Mouse (Mus musculus) left cerebral cortex, adult 2 months (tissue): ENCODE measurements around the gene Enkd1. TPM values are rescaled to one million over a fixed set of nuclear protein-coding genes. Genes with fewer than 3 reads are reported as not detected.

Source experiments
- DNase-seq, 2 experiments: peaks; one replicate each; pipeline ENCODE4 v3.0.0; 2021 to 2022; ENCODE audit warnings: low spot score in 2 of 2, mixed read lengths in 1 of 2; ENCODE audit errors: extremely low spot score in 1 of 2
- H3K27ac ChIP-seq: fragments of 200-600 bp; 2 replicates; pipeline ENCODE4 v1.8.1; 2022
- H3K4me3 ChIP-seq: fragments of 200-600 bp; 2 replicates; pipeline ENCODE4 v1.8.1; 2022
- CTCF ChIP-seq: fragments of 200-600 bp; IDR thresholded peaks from 2 replicates; pipeline ENCODE4 v1.8.1; 2022; ENCODE audit warnings: antibody characterized with exemption, mild to moderate bottlenecking, moderate library complexity
- intact Hi-C: fragments of 180-260 bp; cut with DNase I; formaldehyde crosslinking; loops from one replicate; pipeline ENCODE4 v1.15.1; 2025
- total RNA-seq, 2 experiments: library from RNA; stranded (reverse); gene quantifications; 2 replicates each; pipeline ENCODE4 v1.2.3; 2021

The Enkd1 gene
- total RNA-seq, 2 experiments from 2014 or later = 9.6 to 10.6 TPM

- no peak for TF ChIP-seq CTCF
- Histone ChIP-seq H3K4me3 (no peak overlapping the region), H3K27ac (no peak overlapping the region)
- intact Hi-C loops = no loop called here
- no peak for DNase-seq
Measured at GRCm38 (mm10) chr8:105715042-105715441, 7.0 kb upstream of the Enkd1 start.

DNA sequence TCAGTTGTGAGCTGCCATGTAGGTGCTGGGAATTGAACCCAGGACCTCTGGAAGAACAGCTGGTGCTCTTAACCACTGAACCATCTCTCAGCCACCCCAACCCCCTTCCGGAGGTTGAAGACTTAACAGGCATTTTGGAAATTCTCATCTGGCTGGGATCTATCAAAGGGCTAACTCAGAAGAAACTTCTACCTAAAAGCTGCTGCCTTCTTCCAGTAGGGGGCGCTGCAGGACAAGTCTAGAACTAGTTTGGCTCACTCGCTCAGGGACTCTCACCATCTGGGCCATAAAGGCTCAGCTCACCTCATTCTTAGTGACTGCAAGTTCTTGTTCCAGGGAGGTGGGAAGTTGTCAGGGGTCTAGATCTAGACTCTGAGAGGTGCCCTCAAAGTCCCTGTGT, 6.1 kb upstream of the Enkd1 start:
- intact Hi-C loops = loop anchor here (1.0 to 5.0 kb wide), 5 partner anchors 63 to 308 kb away; partner anchors contain the start of gene Cenpt
- peak; percentile 73 to 81 for DNase-seq

DNA sequence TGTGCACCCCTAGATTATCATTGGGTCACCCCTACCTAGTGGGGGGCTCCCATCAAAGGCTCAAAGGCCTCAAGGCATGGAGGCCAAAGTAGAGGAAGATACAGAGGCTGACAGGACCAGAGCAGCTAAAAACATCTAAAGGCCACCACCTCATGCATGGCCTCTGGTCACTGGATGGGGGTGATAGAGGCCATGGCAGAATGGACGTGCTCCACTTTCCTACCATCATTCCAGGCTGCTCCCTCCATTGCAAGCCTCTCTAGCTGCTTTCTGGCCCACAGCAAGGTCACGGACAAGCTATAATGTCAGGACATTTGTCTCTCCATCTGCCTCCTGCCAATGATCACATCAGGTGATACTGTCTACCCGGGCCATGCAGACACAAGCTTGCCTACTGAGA, 4.3 kb upstream of the Enkd1 start:
- intact Hi-C loops = loop anchor here (5.0 kb wide), 4 partner anchors 65 to 310 kb away; partner anchors contain the start of gene Cenpt
- Histone ChIP-seq H3K27ac (no peak overlapping the region), H3K4me3 (no peak overlapping the region)
- TF ChIP-seq CTCF = no peak
- no peak for DNase-seq

More for the DNA sequence above, 6.1 kb upstream of the Enkd1 start:
- peak; percentile 82 for TF ChIP-seq CTCF
- no peak overlapping the region for H3K4me3 ChIP-seq
- H3K27ac ChIP-seq = no peak overlapping the region

- intact Hi-C loops = no loop called here
- no peak for DNase-seq
- no peak for TF ChIP-seq CTCF
- Histone ChIP-seq H3K27ac (no peak overlapping the region), H3K4me3 (no peak overlapping the region)
Measured at GRCm38 (mm10) chr8:105709317-105709716, 1.3 kb upstream of the Enkd1 start.

GRCm38 (mm10) chr8:105708675-105709074, 665 bp upstream of the Enkd1 start:
- no peak for DNase-seq
- intact Hi-C loops = no loop called here
- TF ChIP-seq CTCF = no peak
- Histone ChIP-seq H3K27ac (no peak overlapping the region), H3K4me3 (no peak overlapping the region)

DNA sequence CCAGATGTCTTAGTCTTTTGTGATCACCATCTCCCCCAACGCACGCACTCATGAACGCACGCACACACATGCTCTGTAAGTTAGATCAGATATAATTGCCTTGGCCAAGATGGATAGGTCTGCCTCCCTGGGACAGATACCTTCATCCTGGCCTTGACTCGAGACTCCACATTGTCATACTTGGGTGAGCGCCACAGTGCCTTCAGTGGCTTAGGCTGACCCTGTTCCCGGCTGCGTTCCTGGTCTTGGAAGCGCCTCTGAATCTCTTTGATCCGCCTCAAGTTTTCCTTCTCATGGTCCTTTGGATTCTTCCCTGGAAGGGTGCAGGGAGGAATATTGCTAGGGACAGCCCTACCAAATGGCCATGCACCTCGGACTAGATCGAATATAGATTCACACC, 1.6 kb downstream of the Enkd1 start:
- no peak for TF ChIP-seq CTCF
- intact Hi-C loops = no loop called here
- H3K4me3 ChIP-seq = no peak overlapping the region
- no peak for DNase-seq
- no peak overlapping the region for H3K27ac ChIP-seq

DNA sequence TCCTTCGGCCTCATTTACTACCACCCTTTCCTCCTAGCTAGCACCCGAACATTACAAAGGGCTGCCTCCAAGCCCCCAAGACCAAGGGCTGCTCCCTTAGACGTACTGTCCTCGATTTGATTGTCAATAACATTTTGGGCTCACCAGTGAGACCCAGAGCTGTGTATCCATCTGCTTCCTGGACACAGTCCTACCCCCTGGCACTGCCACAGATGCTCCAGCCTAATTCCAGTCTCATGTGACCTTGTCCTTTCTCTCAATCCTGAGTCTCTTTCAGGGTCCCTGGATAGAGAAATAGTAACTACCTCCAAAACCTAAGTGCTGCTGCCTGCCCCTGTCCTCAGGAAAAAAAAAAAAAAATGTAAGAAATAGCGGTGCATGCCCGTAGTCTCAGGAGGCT, 3.1 kb downstream of the Enkd1 start:
- Histone ChIP-seq H3K4me3 (no peak overlapping the region), H3K27ac (no peak overlapping the region)
- no peak for TF ChIP-seq CTCF
- no peak for DNase-seq
- intact Hi-C loops = no loop called here

GRCm38 (mm10) chr8:105704146-105704812, 3.7 kb downstream of the Enkd1 start:
- intact Hi-C loops = no loop called here
- no peak for DNase-seq
- TF ChIP-seq CTCF = no peak
- Histone ChIP-seq H3K27ac (no peak overlapping the region), H3K4me3 (no peak overlapping the region)

DNA sequence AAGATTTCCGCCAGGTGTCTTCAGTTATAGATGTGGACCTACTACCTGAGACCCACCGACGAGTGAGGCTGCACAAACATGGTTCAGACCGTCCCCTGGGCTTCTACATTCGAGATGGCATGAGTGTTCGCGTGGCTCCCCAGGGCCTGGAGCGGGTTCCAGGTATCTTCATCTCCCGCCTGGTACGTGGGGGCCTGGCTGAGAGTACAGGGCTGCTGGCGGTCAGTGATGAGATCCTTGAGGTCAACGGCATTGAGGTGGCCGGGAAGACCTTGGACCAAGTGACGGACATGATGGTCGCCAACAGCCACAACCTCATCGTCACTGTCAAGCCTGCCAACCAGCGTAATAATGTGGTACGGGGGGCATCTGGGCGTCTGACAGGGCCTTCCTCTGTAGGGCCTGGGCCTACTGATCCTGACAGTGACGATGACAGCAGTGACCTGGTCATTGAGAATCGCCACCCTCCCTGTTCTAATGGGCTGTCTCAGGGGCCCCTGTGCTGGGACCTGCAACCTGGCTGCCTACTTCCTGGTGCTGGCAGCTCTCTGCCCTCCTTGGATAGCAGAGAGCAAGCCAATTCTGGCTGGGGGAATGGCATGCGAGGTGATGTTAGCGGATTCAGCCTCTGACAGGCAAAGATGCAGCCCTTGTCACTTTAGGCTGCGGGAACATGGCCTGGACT, 5.1 kb downstream of the Enkd1 start:
- DNase-seq = no peak
- TF ChIP-seq CTCF = no peak
- no peak overlapping the region for H3K4me3 ChIP-seq
- intact Hi-C loops = no loop called here
- H3K27ac ChIP-seq = no peak overlapping the region

DNA sequence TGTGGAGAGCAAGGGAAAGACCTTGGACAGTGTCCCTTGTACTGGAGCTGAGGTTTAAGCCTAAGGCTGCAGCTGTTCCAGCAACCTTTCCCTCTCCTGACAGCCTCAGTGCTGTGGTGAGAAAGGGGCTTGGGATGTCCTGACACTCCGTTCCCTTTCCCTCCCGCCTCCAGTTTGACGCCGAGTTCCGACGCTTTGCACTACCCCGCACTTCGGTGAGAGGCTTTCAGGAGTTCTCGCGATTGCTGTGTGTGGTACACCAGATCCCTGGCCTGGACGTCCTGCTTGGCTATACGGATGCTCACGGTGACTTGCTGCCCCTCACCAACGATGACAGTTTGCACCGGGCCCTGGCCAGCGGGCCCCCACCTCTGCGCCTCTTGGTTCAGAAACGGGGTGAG, 6.0 kb downstream of the Enkd1 start:
- no peak for TF ChIP-seq CTCF
- no peak for DNase-seq
- peak overlapping the region; percentile 64 for H3K4me3 ChIP-seq
- H3K27ac ChIP-seq = peak overlapping the region; percentile 95
- intact Hi-C loops = no loop called here

GRCm38 (mm10) chr8:105700966-105701824, 6.8 kb downstream of the Enkd1 start, which contains the start of the genes Acd and Pard6a:
Acd (minus strand) TSS chr8:105701102.
Pard6a (plus strand) TSS chr8:105701148.
- peak within 1 kb of the TSS; percentile 95 for H3K27ac ChIP-seq
- intact Hi-C loops = loop anchor here (1.0 to 2.0 kb wide), 2 partner anchors 65 to 78 kb away; partner anchors contain the start of gene Ctcf
- TF ChIP-seq CTCF = no peak; the same call in 1 of the 2 replicates
- peak within 1 kb of the TSS; percentile 64 for H3K4me3 ChIP-seq
- DNase-seq = peak; percentile 94 to 95
